Comparison of ENCODE assay signal across 20 mouse cellular contexts in the genomic region with DNA sequence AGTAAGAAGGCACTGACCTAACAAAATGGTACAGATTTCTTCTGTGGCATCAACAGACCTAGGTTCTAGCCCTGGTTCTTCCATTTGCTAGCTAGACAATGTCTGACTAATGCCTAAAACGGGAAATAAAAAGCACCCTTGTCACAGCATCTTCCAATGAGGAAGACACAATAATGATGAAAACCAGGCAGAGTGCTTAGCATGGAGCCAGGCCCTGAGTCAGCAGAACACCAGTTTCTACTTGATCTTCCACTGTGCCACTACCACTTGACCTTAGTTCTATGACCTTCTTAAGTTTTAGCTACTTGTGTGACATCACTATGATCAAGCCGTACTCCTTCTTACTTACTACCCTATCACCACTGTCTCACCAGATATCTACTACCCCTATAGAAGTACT.
DNase-seq lines count a peak whose midpoint lies in the region; ATAC-seq and TF ChIP-seq lines count a peak whose summit lies in the region.
"Had no signal": no experiment of that assay in that cellular context is flagged by ENCODE, and none has a peak within 500 bp of the region (broad histone marks: within the 10 kb centered on the region; RNA-seq: fewer than 3 reads in every experiment).

No protein-coding gene starts in this region.

- TF ChIP-seq POLR2A in bone marrow macrophage, adult 2 months (IDR thresholded peaks at IDR 0.05; ENCODE audit: borderline replicate concordance, low read depth, low read length) = no peak

- no peaks in the 10 kb centered on the region for H3K27me3 ChIP-seq in liver, postnatal 0 days (ENCODE audit: insufficient read depth, low read length)
- no peaks in the 10 kb centered on the region for H3K27me3 ChIP-seq in liver, embryonic 12.5 days (replicated peaks)
- H3K27me3 ChIP-seq: embryonic facial prominence, embryonic 12.5 days; forebrain, embryonic 15.5 days; heart, embryonic 15.5 days had no signal

- DNase-seq in liver, postnatal 0 days = no peak
- DNase-seq in thymus, postnatal 0 days (ENCODE audit: low spot score) = no peak
- DNase-seq in cerebellum, postnatal 4 days (ENCODE audit: low spot score in 2 of 2) = no peak
- DNase-seq: adrenal gland, postnatal 14 days; B cell, adult 2 months; cerebellum, adult 2 months; cerebellum, postnatal 14 days; gastrocnemius, postnatal 36 days had no signal

- no peak for TF ChIP-seq CTCF in liver, postnatal 0 days (IDR thresholded peaks at IDR 0.05; ENCODE audit: low read depth)
- no peak for TF ChIP-seq CTCF in bone marrow macrophage, adult 2 months (IDR thresholded peaks at IDR 0.05; ENCODE audit: low read depth, low read length)

- ATAC-seq in liver, postnatal 0 days = peak; percentile 51
- ATAC-seq in liver, embryonic 12.5 days = no peak
- ATAC-seq in neutrophil, adult 5-6 weeks (ENCODE audit: extremely low read depth, insufficient number of reproducible peaks, low FRiP score, poor library complexity, severe bottlenecking) = peak; percentile 76
- ATAC-seq: CD4-positive, CD25-positive, alpha-beta regulatory T cell, adult 4 months; forebrain, embryonic 15.5 days had no signal

- no peaks in the 10 kb centered on the region for H3K36me3 ChIP-seq in liver, postnatal 0 days (replicated peaks; ENCODE audit: insufficient read depth, low read length)
- no peaks in the 10 kb centered on the region for H3K36me3 ChIP-seq in liver, embryonic 12.5 days
- no peaks in the 10 kb centered on the region for H3K36me3 ChIP-seq in macrophage (ENCODE audit: inconsistent target)
- H3K36me3 ChIP-seq: embryonic facial prominence, embryonic 12.5 days; forebrain, embryonic 15.5 days; G1E; heart, embryonic 15.5 days; hindbrain, embryonic 10.5 days had no signal

- H3K9me3 ChIP-seq in liver, postnatal 0 days (ENCODE audit: low read length) = no peaks in the 10 kb centered on the region
- no peaks in the 10 kb centered on the region for H3K9me3 ChIP-seq in liver, embryonic 12.5 days (replicated peaks)
- H3K9me3 ChIP-seq: embryonic facial prominence, embryonic 12.5 days; forebrain, embryonic 15.5 days; G1E; heart, embryonic 15.5 days; hindbrain, embryonic 10.5 days had no signal

- 73% methylated on average over 2 of the region's 2 CpGs for WGBS in liver, postnatal 0 days (ENCODE audit: insufficient replicate concordance)
- 54% methylated on average over 2 of the region's 2 CpGs for WGBS in liver, embryonic 12.5 days (ENCODE audit: insufficient replicate concordance)
- WGBS in macrophage (ENCODE audit: missing documents) = 55% methylated on average over 2 of the region's 2 CpGs

- H3K4me3 ChIP-seq in liver, postnatal 0 days (ENCODE audit: low read depth, low read length) = no peak overlapping the region
- H3K4me3 ChIP-seq in liver, embryonic 12.5 days = no peak overlapping the region
- H3K4me3 ChIP-seq in bone marrow macrophage, adult 2 months (ENCODE audit: insufficient read depth, low read length) = no peak overlapping the region
- no peak overlapping the region for H3K4me3 ChIP-seq in macrophage (ENCODE audit: inconsistent target)
- H3K4me3 ChIP-seq: embryonic facial prominence, embryonic 12.5 days; forebrain, embryonic 15.5 days; heart, embryonic 15.5 days; hindbrain, embryonic 10.5 days had no signal

- TF ChIP-seq EP300 in liver, postnatal 0 days (IDR thresholded peaks at IDR 0.05; ENCODE audit: low read depth) = no peak

- H3K4me2 ChIP-seq in liver, postnatal 0 days (ENCODE audit: low read depth, low read length) = no peak overlapping the region
- H3K4me2 ChIP-seq in liver, embryonic 12.5 days = no peak overlapping the region
- H3K4me2 ChIP-seq: embryonic facial prominence, embryonic 12.5 days; forebrain, embryonic 15.5 days; heart, embryonic 11.5 days; heart, embryonic 15.5 days; hindbrain, embryonic 14.5 days had no signal

- H3K9ac ChIP-seq in liver, postnatal 0 days (replicated peaks) = no peak overlapping the region
- no peak overlapping the region for H3K9ac ChIP-seq in liver, embryonic 12.5 days
- H3K9ac ChIP-seq: embryonic facial prominence, embryonic 12.5 days; forebrain, embryonic 15.5 days; heart, embryonic 15.5 days; hindbrain, embryonic 14.5 days had no signal

- H3K79me2 ChIP-seq in macrophage (ENCODE audit: inconsistent target) = no peaks in the 10 kb centered on the region

- H3K4me1 ChIP-seq in liver, postnatal 0 days (ENCODE audit: insufficient read depth) = no peaks in the 10 kb centered on the region; the same call in 1 of the 2 replicates
- no peaks in the 10 kb centered on the region for H3K4me1 ChIP-seq in liver, embryonic 12.5 days
- peaks cover 14% of the 10 kb centered on the region for H3K4me1 ChIP-seq in bone marrow macrophage, adult 2 months (ENCODE audit: control insufficient read depth, insufficient read depth, low read length)
- H3K4me1 ChIP-seq: embryonic facial prominence, embryonic 12.5 days; forebrain, embryonic 15.5 days; heart, embryonic 15.5 days; hindbrain, embryonic 10.5 days had no signal

- 0 out of 2 replicates have a peak overlapping the region, but pooled peaks have one; percentile 35 for H3K27ac ChIP-seq in liver, postnatal 0 days (ENCODE audit: low read depth)
- no peak overlapping the region for H3K27ac ChIP-seq in liver, embryonic 12.5 days
- peak overlapping the region; percentile 91 for H3K27ac ChIP-seq in bone marrow macrophage, adult 2 months (ENCODE audit: insufficient read depth, low read depth, low read length)
- peak overlapping the region; percentile 79 for H3K27ac ChIP-seq in macrophage
- H3K27ac ChIP-seq: embryonic facial prominence, embryonic 12.5 days; forebrain, embryonic 15.5 days; heart, embryonic 15.5 days; hindbrain, embryonic 10.5 days; hindbrain, embryonic 14.5 days had no signal
